Mouse (Mus musculus): Measurements from ENCODE around the gene Tmem204. TPM values are rescaled to one million over a fixed set of nuclear protein-coding genes. Genes with fewer than 3 reads are reported as not detected.

The Tmem204 gene
- total and polyA plus RNA-seq, 3 experiments, result 0.10 TPM; not detected in 2

DNA sequence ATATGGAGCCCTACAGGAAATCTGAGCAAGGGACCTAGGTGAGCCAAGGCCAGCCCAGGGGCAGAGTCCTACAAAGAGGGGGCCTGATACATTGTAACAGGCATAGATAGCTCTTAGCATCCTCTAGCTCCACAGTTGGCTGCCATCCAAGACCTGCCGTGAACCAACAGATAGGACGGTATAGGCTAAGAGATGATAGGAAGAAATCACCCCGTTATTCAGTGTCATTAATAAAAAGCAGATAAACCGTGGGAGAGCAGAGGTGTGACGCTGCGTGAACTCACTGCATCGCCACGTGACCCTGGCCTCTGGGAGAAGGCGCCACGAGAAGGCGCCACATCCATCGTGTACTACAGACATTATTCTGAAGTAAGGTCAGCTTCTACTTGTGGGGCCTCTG lies 19.5 kb downstream of the Tmem204 start:
- no peaks in the 10 kb centered on the region for H3K79me2 ChIP-seq (ENCODE audit: control insufficient read depth, insufficient read depth, low read length, poor library complexity)
- H3K36me3 ChIP-seq (ENCODE audit: control insufficient read depth in 1 of 2, insufficient read depth in 2 of 2, low read length in 2 of 2), result peaks cover 0 to 4% of the 10 kb centered on the region in 2 experiments; a peak in 2 of 4 replicates
- H3K9ac ChIP-seq (ENCODE audit: control insufficient read depth, low read depth, low read length, poor library complexity, severe bottlenecking), result no peak overlapping the region
- no peak overlapping the region for H3K27ac ChIP-seq (ENCODE audit: control insufficient read depth, low read depth, low read length)
- peaks cover 0 to 14% of the 10 kb centered on the region in 2 experiments; a peak in 2 of 4 replicates for H3K4me1 ChIP-seq (ENCODE audit: control insufficient read depth in 1 of 2, insufficient read depth in 2 of 2, low read length in 2 of 2)
- TF ChIP-seq SMC3 (IDR thresholded peaks at IDR 0.05; ENCODE audit: low read depth, low read length) (no peak), NRF1 (IDR thresholded peaks at IDR 0.05; ENCODE audit: insufficient read depth, low read depth, low read length, poor library complexity, severe bottlenecking) (no peak), POLR2AphosphoS2 (IDR thresholded peaks at IDR 0.05; ENCODE audit: low read length) (no peak), MAX (IDR thresholded peaks at IDR 0.05; ENCODE audit: low read length) (peak; percentile 71), TCF12 (IDR thresholded peaks at IDR 0.05; ENCODE audit: low read depth, low read length) (no peak), GABPA (IDR thresholded peaks at IDR 0.05; ENCODE audit: low read depth, low read length) (no peak), CTCF (IDR thresholded peaks at IDR 0.05 in 2 of 3, conservative IDR thresholded peaks at IDR 0.05 in 1 of 3; ENCODE audit: control insufficient read depth in 1 of 3, insufficient read depth in 1 of 3, low read depth in 2 of 3, low read length in 3 of 3, poor library complexity in 1 of 3, severe bottlenecking in 1 of 3) (no peak), POLR2A (IDR thresholded peaks at IDR 0.05; ENCODE audit: control insufficient read depth in 1 of 2, insufficient read depth in 1 of 2, low read depth in 1 of 2, low read length in 2 of 2, poor library complexity in 1 of 2) (no peak), POLR2AphosphoS5 (IDR thresholded peaks at IDR 0.05; ENCODE audit: borderline replicate concordance, low read depth, low read length) (no peak), ZNF384 (IDR thresholded peaks at IDR 0.05; ENCODE audit: low read depth, low read length) (no peak), USF2 (IDR thresholded peaks at IDR 0.05; ENCODE audit: borderline replicate concordance in 1 of 2, insufficient read depth in 1 of 2, low read depth in 1 of 2, low read length in 2 of 2) (0 out of 4 replicates have a peak, but pooled peaks of 1 of the 2 experiments have one; percentile 34), GATA1 (IDR thresholded peaks at IDR 0.05; ENCODE audit: low read depth, low read length) (0 out of 2 replicates have a peak, but pooled peaks have one; percentile 47), EP300 (IDR thresholded peaks at IDR 0.05; ENCODE audit: low read depth in 1 of 2, low read length in 2 of 2) (peak in 1 of 2 experiments; percentile 51; a peak in 1 of 4 replicates), ZC3H11A (IDR thresholded peaks at IDR 0.05; ENCODE audit: low read depth, low read length) (no peak), BHLHE40 (IDR thresholded peaks at IDR 0.05; ENCODE audit: borderline replicate concordance, low read depth, low read length) (peak; percentile 46; the same call in 1 of the 2 replicates), RCOR1 (IDR thresholded peaks at IDR 0.05; ENCODE audit: low read depth, low read length) (peak; percentile 57), ETS1 (IDR thresholded peaks at IDR 0.05; ENCODE audit: low read depth, low read length) (peak; percentile 60), USF1 (IDR thresholded peaks at IDR 0.05; ENCODE audit: low read depth, low read length) (peak; percentile 88)
- no peak overlapping the region for H3K4me3 ChIP-seq (ENCODE audit: control insufficient read depth in 1 of 2, insufficient read depth in 1 of 2, low read depth in 2 of 2, low read length in 2 of 2)
- no peaks in the 10 kb centered on the region for H3K9me3 ChIP-seq (replicated peaks; ENCODE audit: insufficient read depth, low read length)
- peak; percentile 77 for DNase-seq (ENCODE audit: low read depth, low spot score)
- H3K27me3 ChIP-seq (ENCODE audit: control insufficient read depth in 1 of 2, insufficient read depth in 2 of 2, low read length in 2 of 2), result no peaks in the 10 kb centered on the region

DNA sequence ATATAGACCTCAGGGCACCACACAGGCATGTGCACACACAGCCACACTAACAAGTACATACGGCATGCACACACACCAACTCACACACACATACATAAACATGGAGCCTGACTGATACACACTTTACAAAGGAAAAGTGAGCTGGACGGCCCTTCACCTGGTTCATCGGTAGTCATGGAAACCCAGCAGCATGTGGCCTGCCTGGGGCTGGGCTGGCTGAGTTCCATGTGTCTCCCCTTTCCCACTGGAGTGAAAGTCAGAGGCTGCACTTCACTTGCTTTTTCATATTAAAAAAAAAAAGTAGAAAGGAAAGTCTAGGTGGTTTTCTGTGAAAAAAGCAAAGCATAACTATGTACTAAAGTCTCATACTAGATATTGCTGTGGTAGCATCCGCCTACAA lies 20.1 kb downstream of the Tmem204 start:
- Histone ChIP-seq H3K4me1 (ENCODE audit: control insufficient read depth in 1 of 2, insufficient read depth in 2 of 2, low read length in 2 of 2) (peaks cover 0 to 14% of the 10 kb centered on the region in 2 experiments; a peak in 2 of 4 replicates), H3K4me3 (ENCODE audit: control insufficient read depth in 1 of 2, insufficient read depth in 1 of 2, low read depth in 2 of 2, low read length in 2 of 2) (no peak overlapping the region), H3K9ac (ENCODE audit: control insufficient read depth, low read depth, low read length, poor library complexity, severe bottlenecking) (no peak overlapping the region), H3K36me3 (ENCODE audit: control insufficient read depth in 1 of 2, insufficient read depth in 2 of 2, low read length in 2 of 2) (peaks cover 0 to 4% of the 10 kb centered on the region in 2 experiments; a peak in 2 of 4 replicates), H3K27me3 (ENCODE audit: control insufficient read depth in 1 of 2, insufficient read depth in 2 of 2, low read length in 2 of 2) (no peaks in the 10 kb centered on the region), H3K9me3 (replicated peaks; ENCODE audit: insufficient read depth, low read length) (no peaks in the 10 kb centered on the region), H3K27ac (ENCODE audit: control insufficient read depth, low read depth, low read length) (no peak overlapping the region), H3K79me2 (ENCODE audit: control insufficient read depth, insufficient read depth, low read length, poor library complexity) (no peaks in the 10 kb centered on the region)
- no peak for DNase-seq (ENCODE audit: low read depth, low spot score)
- TF ChIP-seq CHD2 (IDR thresholded peaks at IDR 0.05; ENCODE audit: low read length), result no peak
- no peak for TF ChIP-seq E2F4 (IDR thresholded peaks at IDR 0.05; ENCODE audit: borderline replicate concordance, low read depth, low read length)
- TF ChIP-seq SIN3A (IDR thresholded peaks at IDR 0.05; ENCODE audit: low read length), result no peak
